Mouse (Mus musculus) heart, embryonic 12.5 days (tissue): ENCODE data around the gene Tomm20. TPM values are rescaled to one million over a fixed set of nuclear protein-coding genes. Genes with fewer than 3 reads are reported as not detected.

Experiments used
- ATAC-seq: fragments of 200-750 bp; cut with Nextera tagmentation; 2 replicates; pipeline ENCODE4 v1.8.0; 2017; ENCODE audit warnings: moderate TSS enrichment, moderate library complexity; ENCODE audit not compliant: insufficient number of reproducible peaks, low FRiP score
- H3K27ac ChIP-seq: fragments of 300-500 bp; sonication (generic); 2 replicates; pipeline ENCODE4 v1.5.1; 2016; ENCODE audit warnings: mild to moderate bottlenecking, moderate library complexity; ENCODE audit not compliant: poor library complexity, severe bottlenecking
- H3K27me3 ChIP-seq: fragments of 300-500 bp; sonication (generic); replicated peaks from 2 replicates; pipeline ENCODE4 v1.6.1; 2016; ENCODE audit warnings: mild to moderate bottlenecking, moderate library complexity
- H3K36me3 ChIP-seq: fragments of 300-500 bp; sonication (generic); 2 replicates; pipeline ENCODE4 v1.6.1; 2016; ENCODE audit warnings: mild to moderate bottlenecking, moderate library complexity
- H3K4me1 ChIP-seq: fragments of 300-500 bp; sonication (generic); replicated peaks from 2 replicates; pipeline ENCODE4 v1.6.1; 2016; ENCODE audit warnings: mild to moderate bottlenecking
- H3K4me2 ChIP-seq: fragments of 300-500 bp; sonication (generic); 2 replicates; pipeline ENCODE4 v1.6.1; 2016; ENCODE audit warnings: mild to moderate bottlenecking, moderate library complexity
- H3K4me3 ChIP-seq: fragments of 300-500 bp; sonication (generic); 2 replicates; pipeline ENCODE4 v1.5.1; 2016; ENCODE audit warnings: mild to moderate bottlenecking
- H3K9ac ChIP-seq: fragments of 300-500 bp; sonication (generic); 2 replicates; pipeline ENCODE4 v1.6.1; 2016; ENCODE audit warnings: mild to moderate bottlenecking, moderate library complexity
- H3K9me3 ChIP-seq: fragments of 300-500 bp; sonication (generic); replicated peaks from 2 replicates; pipeline ENCODE4 v1.6.1; 2016; ENCODE audit warnings: mild to moderate bottlenecking, moderate library complexity
- WGBS: fragments of 180-500 bp; shearing (Covaris S2); methylation state at CpG from one replicate; pipeline ENCODE4 v1.1.7; 2016; 5-methylcytosine and 5-hydroxymethylcytosine counted together
- polyA plus RNA-seq: library from polyadenylated mRNA; unstranded; fragments of >200 nt; fragmentation: Nextera tagmentation; extraction: Ambion mirVana; gene quantifications from 2 replicates; pipeline ENCODE4 v1.2.1, GENCODE M21; 2016

Gene Tomm20
- polyA plus RNA-seq, 1 experiment from 2014 or later = 211 TPM

- H3K9me3 ChIP-seq = no peaks in the 10 kb centered on the region; the same call in 1 of the 2 replicates
- H3K9ac ChIP-seq = no peak overlapping the region
- no peak overlapping the region for H3K4me2 ChIP-seq
- 84% methylated on average over 9 of the region's 9 CpGs for WGBS
- H3K27ac ChIP-seq = no peak overlapping the region
- no peaks in the 10 kb centered on the region for H3K36me3 ChIP-seq
- H3K4me3 ChIP-seq = no peak overlapping the region
- ATAC-seq = no peak
- peaks cover 3% of the 10 kb centered on the region for H3K4me1 ChIP-seq
- no peaks in the 10 kb centered on the region for H3K27me3 ChIP-seq
Measured at GRCm38 (mm10) chr8:126903927-126904326, 41.7 kb downstream of the Tomm20 start.

GRCm38 (mm10) chr8:126903224-126903895, 42.3 kb downstream of the Tomm20 start:
- ATAC-seq = no peak
- WGBS = 50% methylated on average over 9 of the region's 9 CpGs
- no peaks in the 10 kb centered on the region for H3K27me3 ChIP-seq

GRCm38 (mm10) chr8:126901612-126902011, 44.0 kb downstream of the Tomm20 start:
- Histone ChIP-seq H3K36me3 (no peaks in the 10 kb centered on the region), H3K27me3 (no peaks in the 10 kb centered on the region), H3K9ac (no peak overlapping the region), H3K9me3 (no peaks in the 10 kb centered on the region; the same call in 1 of the 2 replicates), H3K27ac (no peak overlapping the region), H3K4me1 (no peaks in the 10 kb centered on the region), H3K4me2 (no peak overlapping the region), H3K4me3 (no peak overlapping the region)
- no peak for ATAC-seq
- WGBS = 76% methylated on average over 1 of the region's 1 CpGs

More at GRCm38 (mm10) chr8:126903224-126903895, 42.3 kb downstream of the Tomm20 start:
- Histone ChIP-seq H3K27ac (no peak overlapping the region), H3K9ac (no peak overlapping the region), H3K4me2 (no peak overlapping the region), H3K4me3 (no peak overlapping the region), H3K36me3 (no peaks in the 10 kb centered on the region), H3K4me1 (no peaks in the 10 kb centered on the region), H3K9me3 (no peaks in the 10 kb centered on the region; the same call in 1 of the 2 replicates)

- no peaks in the 10 kb centered on the region for H3K4me1 ChIP-seq
- no peak overlapping the region for H3K4me3 ChIP-seq
- no peaks in the 10 kb centered on the region for H3K27me3 ChIP-seq
- no peak overlapping the region for H3K9ac ChIP-seq
- no peaks in the 10 kb centered on the region for H3K36me3 ChIP-seq
- H3K4me2 ChIP-seq = no peak overlapping the region
- no peaks in the 10 kb centered on the region; the same call in 1 of the 2 replicates for H3K9me3 ChIP-seq
- H3K27ac ChIP-seq = no peak overlapping the region
- 66% methylated on average over 2 of the region's 2 CpGs for WGBS
- ATAC-seq = no peak
Measured at GRCm38 (mm10) chr8:126901049-126901448, 44.6 kb downstream of the Tomm20 start.

- H3K27ac ChIP-seq = 0 out of 2 replicates have a peak overlapping the region, but pooled peaks have one; percentile 30
Measured at GRCm38 (mm10) chr8:126895133-126895532, 50.5 kb downstream of the Tomm20 start.

GRCm38 (mm10) chr8:126887639-126888006, 58.0 kb downstream of the Tomm20 start:
- Histone ChIP-seq H3K27ac (peak overlapping the region; percentile 94), H3K9me3 (peaks cover 3% of the 10 kb centered on the region; the same call in 1 of the 2 replicates), H3K4me2 (no peak overlapping the region), H3K4me1 (peaks cover 39% of the 10 kb centered on the region), H3K36me3 (no peaks in the 10 kb centered on the region), H3K9ac (no peak overlapping the region), H3K27me3 (no peaks in the 10 kb centered on the region), H3K4me3 (no peak overlapping the region)
- WGBS = 75% methylated on average over 3 of the region's 3 CpGs
- no peak for ATAC-seq

More at GRCm38 (mm10) chr8:126895133-126895532, 50.5 kb downstream of the Tomm20 start:
- Histone ChIP-seq H3K36me3 (no peaks in the 10 kb centered on the region), H3K9me3 (peaks cover 3% of the 10 kb centered on the region; the same call in 1 of the 2 replicates), H3K4me2 (no peak overlapping the region), H3K4me3 (no peak overlapping the region), H3K9ac (no peak overlapping the region), H3K4me1 (peaks cover 11% of the 10 kb centered on the region), H3K27me3 (no peaks in the 10 kb centered on the region)
- WGBS = 34% methylated on average over 6 of the region's 6 CpGs
- peak; percentile 51 for ATAC-seq

GRCm38 (mm10) chr8:126886741-126887638, 58.7 kb downstream of the Tomm20 start:
- Histone ChIP-seq H3K27me3 (no peaks in the 10 kb centered on the region), H3K4me2 (no peak overlapping the region), H3K36me3 (no peaks in the 10 kb centered on the region), H3K9ac (no peak overlapping the region), H3K4me3 (no peak overlapping the region), H3K4me1 (peaks cover 44% of the 10 kb centered on the region), H3K27ac (peak overlapping the region; percentile 94), H3K9me3 (peaks cover 3% of the 10 kb centered on the region; the same call in 1 of the 2 replicates)
- 46% methylated on average over 8 of the region's 8 CpGs for WGBS
- ATAC-seq = peak; percentile 70

GRCm38 (mm10) chr8:126885554-126886485, 59.8 kb downstream of the Tomm20 start:
- no peak overlapping the region for H3K9ac ChIP-seq
- H3K4me1 ChIP-seq = peaks cover 54% of the 10 kb centered on the region
- H3K4me2 ChIP-seq = no peak overlapping the region
- H3K4me3 ChIP-seq = no peak overlapping the region
- no peak for ATAC-seq
- H3K27me3 ChIP-seq = no peaks in the 10 kb centered on the region
- H3K27ac ChIP-seq = peak overlapping the region; percentile 94
- H3K36me3 ChIP-seq = no peaks in the 10 kb centered on the region
- 71% methylated on average over 13 of the region's 13 CpGs for WGBS
- peaks cover 3% of the 10 kb centered on the region; the same call in 1 of the 2 replicates for H3K9me3 ChIP-seq

GRCm38 (mm10) chr8:126884202-126884926, 61.3 kb downstream of the Tomm20 start:
- H3K4me2 ChIP-seq = peak overlapping the region; percentile 23
- peak; percentile 72 for ATAC-seq
- no peaks in the 10 kb centered on the region for H3K9me3 ChIP-seq
- H3K36me3 ChIP-seq = no peaks in the 10 kb centered on the region
- peak overlapping the region; percentile 77 for H3K27ac ChIP-seq
- H3K4me3 ChIP-seq = no peak overlapping the region
- no peaks in the 10 kb centered on the region for H3K27me3 ChIP-seq
- WGBS = 32% methylated on average over 6 of the region's 6 CpGs
- 0 out of 2 replicates have a peak overlapping the region, but pooled peaks have one; percentile 0 for H3K9ac ChIP-seq
- peaks cover 56% of the 10 kb centered on the region for H3K4me1 ChIP-seq

GRCm38 (mm10) chr8:126883752-126884151, 61.9 kb downstream of the Tomm20 start:
- H3K36me3 ChIP-seq = no peaks in the 10 kb centered on the region
- H3K4me1 ChIP-seq = peaks cover 57% of the 10 kb centered on the region
- peak overlapping the region; percentile 77 for H3K27ac ChIP-seq
- no peak overlapping the region for H3K4me3 ChIP-seq
- no peak for ATAC-seq
- H3K9ac ChIP-seq = no peak overlapping the region
- H3K4me2 ChIP-seq = peak overlapping the region; percentile 23
- no peaks in the 10 kb centered on the region for H3K27me3 ChIP-seq
- WGBS = 49% methylated on average over 5 of the region's 5 CpGs
- no peaks in the 10 kb centered on the region for H3K9me3 ChIP-seq
